Mouse (Mus musculus): ENCODE data around the gene Cand1.

GRCm38 (mm10) chr10:119230074-119230669 is 9.7 kb downstream of the Cand1 start:
- TF ChIP-seq POLR2A (IDR thresholded peaks at IDR 0.05; ENCODE audit: low read depth, low read length): no peak
- TF ChIP-seq CTCF (IDR thresholded peaks at IDR 0.05; ENCODE audit: extremely low read depth, insufficient read length, insufficient replicate concordance, low read depth, low read length): no peak

Data from small intestine, adult 2 months (tissue).